10 mouse cellular contexts compared by ENCODE assay signal in genomic region chr19:60608766-60609165, GRCm38 (mm10). TPM values are rescaled to one million over a fixed set of nuclear protein-coding genes. Genes with fewer than 3 reads are reported as not detected.
DNase-seq lines count a peak whose midpoint lies in the region; ATAC-seq and TF ChIP-seq lines count a peak whose summit lies in the region.
"Had no signal": no experiment of that assay in that cellular context is flagged by ENCODE, and none has a peak within 500 bp of the region (broad histone marks: within the 10 kb centered on the region; RNA-seq: fewer than 3 reads in every experiment).

No protein-coding gene starts in this region.

- no peaks in the 10 kb centered on the region for H3K79me3 ChIP-seq in C2C12 (ENCODE audit: low read depth)

- 32% methylated on average over 5 of the region's 5 CpGs for WGBS in hindbrain, postnatal 0 days
- 29% methylated on average over 5 of the region's 5 CpGs for WGBS in hindbrain, embryonic 12.5 days
- WGBS in lung, postnatal 0 days, result 25% methylated on average over 5 of the region's 5 CpGs

- no peaks in the 10 kb centered on the region for H3K36me3 ChIP-seq in hindbrain, postnatal 0 days (ENCODE audit: insufficient read depth, low read length)
- no peaks in the 10 kb centered on the region for H3K36me3 ChIP-seq in hindbrain, embryonic 12.5 days
- no peaks in the 10 kb centered on the region for H3K36me3 ChIP-seq in C2C12 (ENCODE audit: control insufficient read depth, insufficient read depth)
- no peaks in the 10 kb centered on the region for H3K36me3 ChIP-seq in lung, postnatal 0 days (ENCODE audit: insufficient read depth, low read length)
- H3K36me3 ChIP-seq: embryonic facial prominence, embryonic 13.5 days had no signal

- H3K9me3 ChIP-seq in hindbrain, postnatal 0 days (ENCODE audit: low read length), result no peaks in the 10 kb centered on the region
- no peaks in the 10 kb centered on the region for H3K9me3 ChIP-seq in hindbrain, embryonic 12.5 days (replicated peaks)
- H3K9me3 ChIP-seq in lung, postnatal 0 days (ENCODE audit: low read length), result no peaks in the 10 kb centered on the region

- ATAC-seq in hindbrain, postnatal 0 days, result no peak
- ATAC-seq in hindbrain, embryonic 12.5 days (ENCODE audit: low FRiP score), result no peak
- ATAC-seq in lung, postnatal 0 days, result peak; percentile 62

- H3K79me2 ChIP-seq in C2C12 (ENCODE audit: control insufficient read depth, insufficient read depth), result no peaks in the 10 kb centered on the region

- TF ChIP-seq CTCF in hindbrain, postnatal 0 days (IDR thresholded peaks at IDR 0.05; ENCODE audit: low read depth), result peak; percentile 66
- TF ChIP-seq CTCF in C2C12 (IDR thresholded peaks at IDR 0.05; ENCODE audit: control insufficient read depth, insufficient read depth, insufficient read length), result peak; percentile 41
- peak; percentile 79 for TF ChIP-seq CTCF in lung, postnatal 0 days (IDR thresholded peaks at IDR 0.05)

- H3K4me3 ChIP-seq in hindbrain, postnatal 0 days (ENCODE audit: low read length), result no peak overlapping the region
- no peak overlapping the region for H3K4me3 ChIP-seq in hindbrain, embryonic 12.5 days
- no peak overlapping the region for H3K4me3 ChIP-seq in C2C12 (ENCODE audit: insufficient read depth, poor library complexity, severe bottlenecking)
- no peak overlapping the region for H3K4me3 ChIP-seq in lung, postnatal 0 days (ENCODE audit: low read depth, low read length)
- H3K4me3 ChIP-seq: embryonic facial prominence, embryonic 13.5 days had no signal

- peak; percentile 29 for DNase-seq in hindbrain, postnatal 0 days (ENCODE audit: low spot score)
- DNase-seq in T-cell, adult 2 months (ENCODE audit: low spot score), result peak; percentile 10
- DNase-seq in fibroblast of lung, adult 2 months (ENCODE audit: low read depth), result peak; percentile 7
- DNase-seq in lung, postnatal 0 days (ENCODE audit: low spot score), result peak; percentile 56
- DNase-seq in cerebellum, postnatal 36 days, result no peak
- no peak for DNase-seq in left cerebral cortex, postnatal 4 days

- TF ChIP-seq EP300 in lung, postnatal 0 days (IDR thresholded peaks at IDR 0.05), result no peak

- no peak overlapping the region for H3K27ac ChIP-seq in hindbrain, postnatal 0 days
- H3K27ac ChIP-seq in hindbrain, embryonic 12.5 days, result no peak overlapping the region
- H3K27ac ChIP-seq in lung, postnatal 0 days (ENCODE audit: low read length), result no peak overlapping the region
- H3K27ac ChIP-seq: embryonic facial prominence, embryonic 13.5 days; macrophage had no signal

- no peaks in the 10 kb centered on the region for H3K4me1 ChIP-seq in hindbrain, postnatal 0 days (ENCODE audit: insufficient read depth, low read length)
- no peaks in the 10 kb centered on the region; the same call in 1 of the 2 replicates for H3K4me1 ChIP-seq in hindbrain, embryonic 12.5 days
- no peaks in the 10 kb centered on the region for H3K4me1 ChIP-seq in lung, postnatal 0 days (ENCODE audit: insufficient read depth, low read depth, low read length)
- H3K4me1 ChIP-seq: embryonic facial prominence, embryonic 13.5 days had no signal

- intact Hi-C loops in left cerebral cortex, postnatal 4 days (cut with DNase I), result no loop called here

- no peak overlapping the region for H3K4me2 ChIP-seq in hindbrain, postnatal 0 days (ENCODE audit: low read depth, low read length)
- H3K4me2 ChIP-seq in hindbrain, embryonic 12.5 days (replicated peaks), result no peak overlapping the region
- H3K4me2 ChIP-seq in lung, postnatal 0 days (replicated peaks; ENCODE audit: low read depth, low read length), result no peak overlapping the region
- H3K4me2 ChIP-seq: embryonic facial prominence, embryonic 13.5 days had no signal

- H3ac ChIP-seq in C2C12 (ENCODE audit: control insufficient read depth, insufficient read length, low read depth), result no peak overlapping the region

- H3K27me3 ChIP-seq in hindbrain, postnatal 0 days (ENCODE audit: insufficient read depth, low read length), result no peaks in the 10 kb centered on the region
- H3K27me3 ChIP-seq in hindbrain, embryonic 12.5 days, result no peaks in the 10 kb centered on the region
- H3K27me3 ChIP-seq in C2C12 (ENCODE audit: control insufficient read depth, insufficient read depth, insufficient read length), result no peaks in the 10 kb centered on the region
- no peaks in the 10 kb centered on the region for H3K27me3 ChIP-seq in lung, postnatal 0 days (replicated peaks; ENCODE audit: insufficient read depth, low read length)
- H3K27me3 ChIP-seq: embryonic facial prominence, embryonic 13.5 days had no signal

- H3K9ac ChIP-seq in hindbrain, postnatal 0 days (replicated peaks; ENCODE audit: low read length), result no peak overlapping the region
- no peak overlapping the region for H3K9ac ChIP-seq in hindbrain, embryonic 12.5 days
- H3K9ac ChIP-seq in lung, postnatal 0 days (replicated peaks; ENCODE audit: low read depth), result no peak overlapping the region
- H3K9ac ChIP-seq: embryonic facial prominence, embryonic 13.5 days had no signal

TF ChIP-seq in C2C12, 6 proteins besides CTCF, POLR2A, EP300 and RAD21:
- no peak for TF ChIP-seq USF1 (IDR thresholded peaks at IDR 0.05; ENCODE audit: low read depth)
- no peak for TF ChIP-seq MYOD1 (IDR thresholded peaks at IDR 0.05; ENCODE audit: control insufficient read depth, insufficient read length, low read depth)
- TF ChIP-seq CEBPB (IDR thresholded peaks at IDR 0.05; ENCODE audit: low read depth), result no peak
- TF ChIP-seq MAX (IDR thresholded peaks at IDR 0.05), result no peak
- no peak for TF ChIP-seq MYOG (IDR thresholded peaks at IDR 0.05; ENCODE audit: control insufficient read depth, extremely low read depth, insufficient read length)
- TF ChIP-seq FOSL1 (IDR thresholded peaks at IDR 0.05; ENCODE audit: insufficient read depth, low read length, poor library complexity, severe bottlenecking), result no peak

RNA-seq across cellular contexts. Expression of gene Cacul1, which starts 27.9 kb away (rescaled TPM):
- total RNA-seq in hindbrain, postnatal 0 days (2014; rRNA removed), result 46.0 and 48.8 TPM in 2 replicates
- 14.8 and 14.9 TPM in 2 replicates for polyA plus RNA-seq in hindbrain, postnatal 0 days (2015; fragmentation: Nextera tagmentation; extraction: Ambion mirVana)
- polyA plus RNA-seq in hindbrain, embryonic 12.5 days (2016; fragmentation: Nextera tagmentation; extraction: Ambion mirVana), result 35.7 and 41.7 TPM in 2 replicates
- polyA plus RNA-seq in C2C12 (2012; fragmentation: generic; extraction: Trizol), result 11.2 TPM
- 12.0 and 12.5 TPM in 2 replicates for polyA plus RNA-seq in lung, postnatal 0 days (2015; fragmentation: Nextera tagmentation; extraction: Ambion mirVana)
- total RNA-seq in left cerebral cortex, postnatal 4 days (2021), result 10 to 100 TPM; 44.1 to 49.1 TPM

Comparison
In these comparisons a context has a peak if more than half of its experiments do, and no peak if none do; other contexts are left out.
1. DNase-seq: peak in hindbrain, postnatal 0 days (single experiment), T-cell, adult 2 months (single experiment), fibroblast of lung, adult 2 months (single experiment) and lung, postnatal 0 days (single experiment); none in cerebellum, postnatal 36 days (0 of 2) and left cerebral cortex, postnatal 4 days (single experiment).
2. Peak in every context shown above with its lines, with median percentiles within 50 percentile points of each other: CTCF ChIP-seq.